Mouse (Mus musculus) kidney, embryonic 14.5 days (tissue): ENCODE data around the gene Slc4a7. TPM values are rescaled to one million over a fixed set of nuclear protein-coding genes. Genes with fewer than 3 reads are reported as not detected.

Source experiments
- ATAC-seq: fragments of 200-750 bp; cut with Nextera tagmentation; 2 replicates; pipeline ENCODE4 v1.8.0; 2017; ENCODE audit warnings: moderate number of reproducible peaks, mild to moderate bottlenecking, moderate TSS enrichment, moderate library complexity; ENCODE audit not compliant: low FRiP score, low TSS enrichment
- H3K27ac ChIP-seq: fragments of 300-500 bp; sonication (generic); 2 replicates; pipeline ENCODE4 v1.5.1; 2014; ENCODE audit warnings: low read depth, mild to moderate bottlenecking, low read length, moderate library complexity, mixed read lengths
- H3K27me3 ChIP-seq: fragments of 300-500 bp; sonication (generic); 2 replicates; pipeline ENCODE4 v1.6.1; 2014; ENCODE audit warnings: mild to moderate bottlenecking, low read length; ENCODE audit not compliant: control insufficient read depth, insufficient read depth
- H3K36me3 ChIP-seq: fragments of 300-500 bp; sonication (generic); 2 replicates; pipeline ENCODE4 v1.6.1; 2014; ENCODE audit warnings: low read length, mixed read lengths; ENCODE audit not compliant: control insufficient read depth, insufficient read depth
- H3K4me1 ChIP-seq: fragments of 300-500 bp; sonication (generic); 2 replicates; pipeline ENCODE4 v1.6.1; 2014; ENCODE audit warnings: low read length, mixed read lengths; ENCODE audit not compliant: control insufficient read depth, insufficient read depth
- H3K4me2 ChIP-seq: fragments of 300-500 bp; sonication (generic); replicated peaks from 2 replicates; pipeline ENCODE4 v1.6.1; 2014; ENCODE audit warnings: low read depth, mild to moderate bottlenecking, low read length
- H3K4me3 ChIP-seq: fragments of 300-500 bp; sonication (generic); 2 replicates; pipeline ENCODE4 v1.5.1; 2014; ENCODE audit warnings: mild to moderate bottlenecking, low read length
- H3K9ac ChIP-seq: fragments of 300-500 bp; sonication (generic); 2 replicates; pipeline ENCODE4 v1.6.1; 2014; ENCODE audit warnings: low read depth, mild to moderate bottlenecking, low read length, moderate library complexity
- H3K9me3 ChIP-seq: fragments of 300-500 bp; sonication (generic); 2 replicates; pipeline ENCODE4 v1.6.1; 2016; ENCODE audit warnings: low read length; ENCODE audit not compliant: control insufficient read depth
- WGBS: fragments of 180-500 bp; shearing (Covaris S2); extraction: QIAGEN DNeasy Blood & Tissue Kit; methylation state at CpG from one replicate; pipeline ENCODE4 v1.1.7; 2014; 5-methylcytosine and 5-hydroxymethylcytosine counted together
- polyA plus RNA-seq: library from polyadenylated mRNA; unstranded; fragments of >200 nt; fragmentation: Nextera tagmentation; extraction: Ambion mirVana; gene quantifications from 2 replicates; pipeline ENCODE4 v1.2.1, GENCODE M21; 2014

Slc4a7 gene
- polyA plus RNA-seq, 1 experiment from 2014 or later: 22.6 TPM

- H3K9ac ChIP-seq: no peak overlapping the region
- 0 out of 2 replicates have a peak, but pooled peaks cover 12% of the 10 kb centered on the region for H3K4me1 ChIP-seq
- WGBS: 73% methylated on average over 2 of the region's 2 CpGs
- no peaks in the 10 kb centered on the region for H3K9me3 ChIP-seq
- peak overlapping the region; percentile 51 for H3K4me2 ChIP-seq
- no peaks in the 10 kb centered on the region for H3K27me3 ChIP-seq
- ATAC-seq: no peak
- H3K27ac ChIP-seq: no peak overlapping the region
- peak overlapping the region; percentile 85; the same call in 1 of the 2 replicates for H3K4me3 ChIP-seq
- no peaks in the 10 kb centered on the region for H3K36me3 ChIP-seq
Observed at GRCm38 (mm10) chr14:14704651-14705050, 2.6 kb downstream of the Slc4a7 start.

DNA sequence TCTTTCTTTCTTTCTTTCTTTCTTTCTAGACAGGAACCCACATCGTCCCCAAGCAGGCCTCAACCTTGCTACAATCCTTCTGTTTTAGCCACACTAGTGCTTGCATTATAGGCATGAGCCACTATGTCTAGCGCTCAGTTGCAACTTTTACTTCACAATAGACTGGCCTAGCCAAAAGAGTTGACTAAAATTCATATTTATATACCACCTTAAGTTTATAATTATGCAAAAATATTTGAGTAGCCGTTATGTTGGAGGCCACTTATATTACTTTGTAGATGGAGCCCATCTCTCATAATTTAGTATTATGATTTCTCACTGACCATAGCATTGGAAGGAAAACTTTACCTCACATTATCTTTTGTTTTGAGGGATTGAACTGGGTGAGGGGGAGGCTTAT, 3.0 kb downstream of the Slc4a7 start:
- H3K9me3 ChIP-seq: no peaks in the 10 kb centered on the region
- no peak for ATAC-seq
- no peak overlapping the region for H3K9ac ChIP-seq
- WGBS: 84% methylated on average over 3 of the region's 3 CpGs
- H3K36me3 ChIP-seq: no peaks in the 10 kb centered on the region
- H3K4me3 ChIP-seq: no peak overlapping the region
- H3K4me2 ChIP-seq: peak overlapping the region; percentile 51; the same call in 1 of the 2 replicates
- H3K27me3 ChIP-seq: no peaks in the 10 kb centered on the region
- H3K4me1 ChIP-seq: 0 out of 2 replicates have a peak, but pooled peaks cover 12% of the 10 kb centered on the region
- H3K27ac ChIP-seq: no peak overlapping the region

DNA sequence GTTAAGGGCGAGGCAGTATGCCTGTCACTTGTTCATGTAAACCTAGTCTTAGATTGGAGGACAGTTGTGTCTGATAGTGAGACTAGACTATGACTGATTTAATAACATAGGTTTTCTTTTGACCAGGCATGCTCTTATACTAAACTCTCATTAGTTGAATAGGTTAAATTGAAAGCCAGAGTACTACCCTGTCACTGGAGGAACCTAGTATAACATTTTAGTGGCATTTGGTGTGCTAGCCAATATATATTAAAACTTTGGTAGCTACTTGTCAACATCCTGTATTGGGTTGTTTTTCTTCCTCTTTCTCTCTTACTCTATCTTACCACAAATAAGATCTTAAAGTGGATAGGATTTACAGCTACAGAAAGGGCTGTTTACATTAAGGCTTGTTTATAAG, 4.3 kb downstream of the Slc4a7 start:
- WGBS: 77% methylated on average over 1 of the region's 1 CpGs
- no peak overlapping the region for H3K27ac ChIP-seq
- no peak overlapping the region for H3K9ac ChIP-seq

GRCm38 (mm10) chr14:14707061-14707460, 5.0 kb downstream of the Slc4a7 start:
- no peak overlapping the region for H3K4me3 ChIP-seq
- H3K36me3 ChIP-seq: peaks cover 2% of the 10 kb centered on the region; the same call in 1 of the 2 replicates
- H3K9me3 ChIP-seq: no peaks in the 10 kb centered on the region
- H3K27me3 ChIP-seq: no peaks in the 10 kb centered on the region
- ATAC-seq: no peak
- H3K9ac ChIP-seq: no peak overlapping the region
- H3K4me1 ChIP-seq: 0 out of 2 replicates have a peak, but pooled peaks cover 12% of the 10 kb centered on the region
- WGBS: 68% methylated on average over 1 of the region's 1 CpGs
- no peak overlapping the region for H3K4me2 ChIP-seq
- no peak overlapping the region for H3K27ac ChIP-seq

More for the DNA sequence above, 4.3 kb downstream of the Slc4a7 start:
- no peak for ATAC-seq
- no peak overlapping the region for H3K4me2 ChIP-seq
- H3K27me3 ChIP-seq: no peaks in the 10 kb centered on the region
- 0 out of 2 replicates have a peak, but pooled peaks cover 12% of the 10 kb centered on the region for H3K4me1 ChIP-seq
- H3K9me3 ChIP-seq: no peaks in the 10 kb centered on the region
- H3K36me3 ChIP-seq: peaks cover 2% of the 10 kb centered on the region; the same call in 1 of the 2 replicates
- H3K4me3 ChIP-seq: no peak overlapping the region

- Histone ChIP-seq H3K36me3 (peaks cover 2% of the 10 kb centered on the region; the same call in 1 of the 2 replicates), H3K27ac (no peak overlapping the region), H3K4me1 (0 out of 2 replicates have a peak, but pooled peaks cover 12% of the 10 kb centered on the region), H3K9me3 (no peaks in the 10 kb centered on the region), H3K9ac (no peak overlapping the region), H3K27me3 (no peaks in the 10 kb centered on the region), H3K4me3 (no peak overlapping the region), H3K4me2 (no peak overlapping the region)
- no peak for ATAC-seq
- 90% methylated on average over 1 of the region's 1 CpGs for WGBS
Observed at GRCm38 (mm10) chr14:14709021-14709420, 6.9 kb downstream of the Slc4a7 start.

- Histone ChIP-seq H3K27ac (no peak overlapping the region), H3K4me2 (no peak overlapping the region), H3K9me3 (no peaks in the 10 kb centered on the region), H3K9ac (no peak overlapping the region), H3K4me3 (no peak overlapping the region), H3K27me3 (no peaks in the 10 kb centered on the region), H3K4me1 (no peaks in the 10 kb centered on the region), H3K36me3 (peaks cover 2% of the 10 kb centered on the region; the same call in 1 of the 2 replicates)
- ATAC-seq: no peak
Observed at GRCm38 (mm10) chr14:14714130-14714529, 12.1 kb downstream of the Slc4a7 start.

DNA sequence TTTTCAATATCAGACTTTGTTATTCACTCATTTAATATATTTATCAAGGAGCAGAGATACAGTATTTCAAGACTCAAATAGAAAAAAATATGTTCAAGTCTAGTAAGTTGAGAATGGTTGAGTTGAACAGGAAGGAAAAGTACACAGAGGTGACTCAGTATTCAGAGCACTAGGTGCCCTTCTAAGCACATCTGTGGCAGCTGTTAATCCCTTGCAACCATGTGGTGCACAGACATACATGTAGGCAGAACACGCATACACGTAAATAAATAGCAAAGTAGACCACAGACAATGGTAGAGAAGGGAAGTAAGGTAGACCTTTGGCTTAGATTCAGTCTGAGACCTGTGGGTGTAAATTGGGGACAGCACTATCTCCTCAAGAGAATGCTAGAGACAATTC, 13.7 kb downstream of the Slc4a7 start:
- Histone ChIP-seq H3K9me3 (no peaks in the 10 kb centered on the region), H3K4me3 (no peak overlapping the region), H3K36me3 (no peaks in the 10 kb centered on the region; the same call in 1 of the 2 replicates), H3K4me1 (no peaks in the 10 kb centered on the region), H3K27me3 (no peaks in the 10 kb centered on the region), H3K27ac (no peak overlapping the region), H3K9ac (no peak overlapping the region), H3K4me2 (no peak overlapping the region)
- WGBS: 94% methylated on average over 2 of the region's 2 CpGs
- no peak for ATAC-seq

- no peak for ATAC-seq
- H3K27ac ChIP-seq: no peak overlapping the region
- no peak overlapping the region for H3K4me3 ChIP-seq
- no peaks in the 10 kb centered on the region for H3K4me1 ChIP-seq
- no peaks in the 10 kb centered on the region for H3K36me3 ChIP-seq
- no peak overlapping the region for H3K4me2 ChIP-seq
- WGBS: 92% methylated on average over 6 of the region's 6 CpGs
- no peaks in the 10 kb centered on the region for H3K9me3 ChIP-seq
- H3K27me3 ChIP-seq: no peaks in the 10 kb centered on the region
- no peak overlapping the region for H3K9ac ChIP-seq
Observed at GRCm38 (mm10) chr14:14716843-14717242, 14.8 kb downstream of the Slc4a7 start.

DNA sequence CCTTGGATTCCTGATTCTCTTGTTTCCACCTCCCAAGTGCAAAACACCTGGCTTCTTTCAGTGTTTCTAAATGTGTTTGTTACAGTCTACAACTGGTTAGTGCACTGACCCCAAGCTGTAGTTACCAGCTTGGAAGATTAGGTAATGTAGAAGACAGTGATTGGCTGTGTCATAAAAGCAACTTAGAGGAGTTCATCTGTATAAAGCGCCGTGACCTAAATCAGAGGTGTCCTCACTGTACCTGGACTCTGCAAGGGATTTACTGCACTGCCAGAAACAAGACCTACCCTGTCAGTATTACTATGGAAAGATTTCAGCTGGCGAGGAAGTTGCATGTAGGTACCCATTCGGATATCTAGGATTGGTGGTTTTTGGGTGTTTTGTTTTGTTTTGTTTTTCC, 16.5 kb downstream of the Slc4a7 start:
- H3K27ac ChIP-seq: no peak overlapping the region
- no peaks in the 10 kb centered on the region for H3K27me3 ChIP-seq
- H3K36me3 ChIP-seq: no peaks in the 10 kb centered on the region
- 82% methylated on average over 4 of the region's 4 CpGs for WGBS
- H3K4me1 ChIP-seq: no peaks in the 10 kb centered on the region
- no peaks in the 10 kb centered on the region for H3K9me3 ChIP-seq
- ATAC-seq: no peak
- no peak overlapping the region for H3K9ac ChIP-seq
- H3K4me3 ChIP-seq: no peak overlapping the region
- no peak overlapping the region for H3K4me2 ChIP-seq
